Mouse (Mus musculus) liver, embryonic 14.5 days (tissue): ENCODE data around the gene St6galnac4. TPM values are rescaled to one million over a fixed set of nuclear protein-coding genes. Genes with fewer than 3 reads are reported as not detected.

Source experiments
- ATAC-seq: fragments of 200-750 bp; cut with Nextera tagmentation; 2 replicates; pipeline ENCODE4 v1.8.0; 2017; ENCODE audit warnings: moderate number of reproducible peaks, mild to moderate bottlenecking, moderate library complexity; ENCODE audit not compliant: insufficient read depth
- DNase-seq, 3 experiments: peaks; one replicate each; pipeline ENCODE4 v3.0.0-alpha.2; 2012 to 2013; ENCODE audit warnings: low read depth in 3 of 3, low spot score in 3 of 3
- H3K27ac ChIP-seq: fragments of 300-500 bp; sonication (generic); 2 replicates; pipeline ENCODE4 v1.5.1; 2014; ENCODE audit warnings: moderate library complexity, mild to moderate bottlenecking, control low read depth, inconsistent platforms
- H3K27me3 ChIP-seq: fragments of 300-500 bp; sonication (generic); 2 replicates; pipeline ENCODE4 v1.6.1; 2014; ENCODE audit warnings: mild to moderate bottlenecking, low read length, moderate library complexity; ENCODE audit not compliant: control insufficient read depth, insufficient read depth
- H3K36me3 ChIP-seq: fragments of 300-500 bp; sonication (generic); replicated peaks from 2 replicates; pipeline ENCODE4 v1.6.1; 2014; ENCODE audit warnings: low read depth; ENCODE audit not compliant: control insufficient read depth, insufficient read depth
- H3K4me1 ChIP-seq, 2 experiments: fragments of 200-500 bp in 1 of 2; fragments of 300-500 bp in 1 of 2; sonication (generic) in 1 of 2; replicated peaks; 2 replicates each; pipeline ENCODE4 v1.6.1; 2012 to 2014; ENCODE audit warnings: antibody characterized with exemption in 1 of 2, inconsistent platforms in 1 of 2, low read length in 1 of 2; ENCODE audit not compliant: control insufficient read depth in 2 of 2, insufficient read depth in 2 of 2
- H3K4me2 ChIP-seq: fragments of 300-500 bp; sonication (generic); 2 replicates; pipeline ENCODE4 v1.6.1; 2014; ENCODE audit warnings: low read depth, mild to moderate bottlenecking, control low read depth, moderate library complexity
- H3K4me3 ChIP-seq, 2 experiments: fragments of 200-500 bp in 1 of 2; fragments of 300-500 bp in 1 of 2; sonication (generic) in 1 of 2; 2 replicates each; pipeline ENCODE4 v1.5.1; 2012 to 2014; ENCODE audit warnings: low read depth in 2 of 2, low read length in 2 of 2, mild to moderate bottlenecking in 2 of 2, control low read depth in 1 of 2, inconsistent platforms in 1 of 2, moderate library complexity in 1 of 2; ENCODE audit not compliant: insufficient read depth in 1 of 2
- H3K9ac ChIP-seq: fragments of 300-500 bp; sonication (generic); replicated peaks from 2 replicates; pipeline ENCODE4 v1.6.1; 2014; ENCODE audit warnings: mild to moderate bottlenecking, control low read depth, moderate library complexity
- H3K9me3 ChIP-seq: fragments of 300-500 bp; sonication (generic); 2 replicates; pipeline ENCODE4 v1.6.1; 2016; ENCODE audit warnings: low read length, mixed read lengths; ENCODE audit not compliant: control insufficient read depth
- CTCF ChIP-seq: IDR thresholded peaks from 2 replicates; pipeline ENCODE4 v1.5.1; 2016; ENCODE audit warnings: antibody characterized with exemption, low read depth, control low read depth
- EP300 ChIP-seq: IDR thresholded peaks from 2 replicates; pipeline ENCODE4 v1.6.1; 2016; ENCODE audit warnings: antibody characterized with exemption, low read depth
- WGBS: fragments of 180-500 bp; shearing (Covaris S2); extraction: QIAGEN DNeasy Blood & Tissue Kit; methylation state at CpG from one replicate; pipeline ENCODE4 v1.1.7; 2014; ENCODE audit not compliant: insufficient replicate concordance; 5-methylcytosine and 5-hydroxymethylcytosine counted together
- polyA plus RNA-seq, 2 experiments: library from polyadenylated mRNA; depleted of rRNA in 1 of 2; stranded (reverse) in 1 of 2; unstranded in 1 of 2; fragments of >200 nt; fragmentation: Nextera tagmentation in 1 of 2; extraction: Ambion mirVana in 1 of 2; gene quantifications; 2 replicates each; pipeline versions ENCODE4 v1.2.1 to v1.2.3; 2012 to 2014

St6galnac4 gene
- polyA plus RNA-seq, 2 experiments: 5.4 to 6.2 TPM

DNA sequence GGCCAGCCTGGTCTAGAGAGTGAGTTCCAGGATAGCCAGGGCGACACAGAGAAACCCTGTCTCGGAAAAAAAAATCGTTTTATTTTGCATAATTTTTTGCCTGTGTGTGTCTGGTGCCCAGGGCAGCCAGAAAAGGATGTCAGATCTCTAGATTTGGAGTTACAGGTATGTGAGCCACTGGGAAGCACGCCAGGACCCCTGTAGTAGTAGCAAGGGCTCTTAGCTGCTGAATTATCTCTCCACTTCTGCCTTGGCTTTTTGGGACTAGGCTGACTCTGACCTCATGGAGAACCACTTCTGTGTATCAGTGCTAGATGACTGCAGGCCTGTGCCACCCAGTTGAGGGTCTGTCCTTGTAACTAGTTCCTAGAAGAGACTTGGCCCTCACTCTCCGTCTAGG, 54.9 kb downstream of the St6galnac4 start:
- TF ChIP-seq EP300: no peak
- no peak for TF ChIP-seq CTCF
- H3K27me3 ChIP-seq: no peaks in the 10 kb centered on the region
- H3K27ac ChIP-seq: no peak overlapping the region
- WGBS: 66% methylated on average over 5 of the region's 5 CpGs
- H3K4me3 ChIP-seq: no peak overlapping the region
- peaks cover 23 to 26% of the 10 kb centered on the region in 2 experiments for H3K4me1 ChIP-seq
- H3K36me3 ChIP-seq: no peaks in the 10 kb centered on the region
- no peak overlapping the region for H3K9ac ChIP-seq
- no peak overlapping the region for H3K4me2 ChIP-seq
- no peak for ATAC-seq
- no peaks in the 10 kb centered on the region for H3K9me3 ChIP-seq
- no peak for DNase-seq

DNA sequence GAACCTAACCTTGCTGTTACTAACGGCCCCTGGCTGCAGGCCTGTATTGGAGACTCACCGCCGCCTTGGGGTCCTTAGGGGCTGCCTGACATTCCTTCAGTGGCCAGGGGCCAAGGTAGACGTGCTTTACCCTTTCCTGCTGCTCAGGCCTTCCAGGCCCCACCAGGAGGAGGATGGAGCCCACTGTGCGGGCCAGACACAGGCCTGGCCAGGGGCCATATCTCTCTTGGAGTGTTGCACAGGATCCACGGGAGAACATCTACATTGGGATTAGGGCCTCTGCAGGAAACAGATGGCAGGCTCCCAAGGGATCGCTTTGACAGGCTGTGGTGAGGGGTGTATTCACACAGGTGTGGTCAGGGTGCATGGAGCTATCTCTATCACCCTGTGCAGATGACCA, 55.9 kb downstream of the St6galnac4 start:
- TF ChIP-seq EP300 (no peak), CTCF (no peak)
- ATAC-seq (no peak), DNase-seq (no peak)
- Histone ChIP-seq H3K4me1 (peaks cover 23 to 25% of the 10 kb centered on the region in 2 experiments), H3K4me2 (no peak overlapping the region), H3K9ac (no peak overlapping the region), H3K27me3 (no peaks in the 10 kb centered on the region), H3K36me3 (no peaks in the 10 kb centered on the region), H3K27ac (no peak overlapping the region), H3K9me3 (no peaks in the 10 kb centered on the region), H3K4me3 (no peak overlapping the region)
- 63% methylated on average over 7 of the region's 7 CpGs for WGBS

DNA sequence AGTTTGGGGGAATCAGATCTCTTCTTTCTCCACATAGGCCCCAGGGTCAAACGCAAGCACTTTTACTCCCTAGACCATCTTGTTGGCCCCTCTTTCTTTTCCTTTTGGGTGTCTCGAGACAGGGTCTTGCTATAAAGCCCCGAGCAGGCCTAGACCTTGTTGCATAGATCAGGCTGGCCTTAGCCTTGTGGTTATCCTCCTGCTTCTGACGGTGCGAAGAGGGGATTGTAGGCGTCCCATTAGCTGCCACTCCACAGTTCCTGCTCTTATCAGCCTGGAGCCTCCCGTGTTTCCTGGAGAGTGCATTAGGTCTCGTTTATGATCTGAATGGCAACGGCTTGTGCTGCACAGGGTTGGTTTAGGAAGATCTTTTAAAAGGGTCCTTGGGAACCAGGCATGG, 57.2 kb downstream of the St6galnac4 start:
- Histone ChIP-seq H3K4me2 (no peak overlapping the region), H3K27me3 (no peaks in the 10 kb centered on the region), H3K4me3 (no peak overlapping the region), H3K9me3 (no peaks in the 10 kb centered on the region), H3K27ac (no peak overlapping the region; the same call in 1 of the 2 replicates), H3K36me3 (no peaks in the 10 kb centered on the region), H3K9ac (no peak overlapping the region), H3K4me1 (peaks cover 23 to 25% of the 10 kb centered on the region in 2 experiments)
- 36% methylated on average over 9 of the region's 9 CpGs for WGBS
- TF ChIP-seq EP300 (no peak), CTCF (no peak)
- no peak for ATAC-seq
- DNase-seq: no peak

GRCm38 (mm10) chr2:32644799-32645475, 58.0 kb downstream of the St6galnac4 start:
- WGBS: 32% methylated on average over 8 of the region's 8 CpGs
- Histone ChIP-seq H3K36me3 (no peaks in the 10 kb centered on the region), H3K27me3 (no peaks in the 10 kb centered on the region), H3K4me2 (peak overlapping the region; percentile 43; the same call in 1 of the 2 replicates), H3K9ac (no peak overlapping the region; the same call in 1 of the 2 replicates), H3K9me3 (no peaks in the 10 kb centered on the region), H3K4me1 (peaks cover 23 to 25% of the 10 kb centered on the region in 2 experiments), H3K27ac (peak overlapping the region; percentile 33), H3K4me3 (no peak overlapping the region)
- peak; percentile 80 for ATAC-seq
- peak in 1 of 3 experiments; percentile 31 for DNase-seq
- TF ChIP-seq CTCF (no peak), EP300 (no peak)

GRCm38 (mm10) chr2:32645647-32646046, 58.8 kb downstream of the St6galnac4 start:
- WGBS: 46% methylated on average over 3 of the region's 3 CpGs
- H3K27me3 ChIP-seq: no peaks in the 10 kb centered on the region
- H3K4me1 ChIP-seq: peaks cover 23 to 25% of the 10 kb centered on the region in 2 experiments
- H3K4me2 ChIP-seq: peak overlapping the region; percentile 43; the same call in 1 of the 2 replicates
- DNase-seq (no peak), ATAC-seq (0 out of 2 replicates have a peak, but pooled peaks have one; percentile 14)
- no peaks in the 10 kb centered on the region for H3K36me3 ChIP-seq
- peak overlapping the region; percentile 33; the same call in 1 of the 2 replicates for H3K27ac ChIP-seq
- H3K9ac ChIP-seq: no peak overlapping the region; the same call in 1 of the 2 replicates
- TF ChIP-seq CTCF (no peak), EP300 (no peak)
- no peaks in the 10 kb centered on the region for H3K9me3 ChIP-seq
- H3K4me3 ChIP-seq: no peak overlapping the region
